Mouse (Mus musculus) ES-Bruce4 (cell line): Measurements from ENCODE around the gene Poc1b.

Experiments used
- CTCF ChIP-seq: IDR thresholded peaks from one replicate; pipeline ENCODE4 v1.8.1; 2011; ENCODE audit warnings: low read depth, low read length
- EP300 ChIP-seq: IDR thresholded peaks from 2 replicates; pipeline ENCODE4 v1.6.1; 2011; ENCODE audit warnings: low read depth, low read length; ENCODE audit not compliant: insufficient read depth
- POLR2A ChIP-seq: IDR thresholded peaks from one replicate; pipeline ENCODE4 v1.8.1; 2011; ENCODE audit warnings: low read length; ENCODE audit not compliant: insufficient read depth

DNA sequence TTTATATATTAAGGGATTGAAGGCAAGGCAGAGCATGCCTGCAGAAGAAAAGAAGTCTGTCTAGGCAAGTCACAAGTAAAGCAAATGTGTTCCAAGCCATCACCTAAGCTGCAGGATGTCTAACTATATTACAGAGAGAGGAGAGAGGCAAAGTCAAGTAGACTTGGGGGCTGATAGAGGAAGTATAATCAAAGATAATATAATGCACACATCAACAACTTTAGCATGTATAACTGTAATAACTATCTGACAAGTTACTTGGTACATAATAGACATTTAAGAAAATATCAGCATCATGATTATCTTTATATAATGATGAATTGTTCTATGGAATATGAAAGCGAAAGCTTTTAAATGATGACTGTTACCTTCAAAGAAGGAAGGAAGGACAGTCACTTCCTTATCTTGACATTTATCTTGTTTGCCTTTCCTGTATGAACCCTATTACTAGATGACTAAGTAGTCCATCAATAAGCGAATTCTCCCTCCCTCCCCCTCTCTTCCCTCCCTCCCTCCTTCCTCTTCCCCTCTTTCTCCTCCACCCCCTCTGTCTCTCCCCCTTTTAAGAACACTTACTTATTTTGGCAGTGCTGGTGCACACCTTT lies 87.7 kb downstream of the Poc1b start:
- TF ChIP-seq CTCF (no peak), POLR2A (no peak), EP300 (no peak)
